Mouse (Mus musculus) heart, embryonic 14.5 days (tissue): ENCODE results near the gene 4930433I11Rik. TPM values are rescaled to one million over a fixed set of nuclear protein-coding genes. Genes with fewer than 3 reads are reported as not detected.
"Not testable (repeated sequence)": the region's sequence is repeated elsewhere in the genome, so short reads cannot be mapped to it uniquely, and the experiment has no call there.

Source experiments
- ATAC-seq: fragments of 200-750 bp; cut with Nextera tagmentation; 2 replicates; pipeline ENCODE4 v1.8.0; 2017; ENCODE audit warnings: low read depth, moderate TSS enrichment; ENCODE audit not compliant: insufficient number of reproducible peaks, insufficient read depth, low FRiP score
- H3K27ac ChIP-seq, 2 experiments: fragments of 200-500 bp in 1 of 2; fragments of 300-500 bp in 1 of 2; sonication (generic) in 1 of 2; replicated peaks in 1 of 2; 2 replicates each; pipeline ENCODE4 v1.5.1; 2012 to 2014; ENCODE audit warnings: low read depth in 2 of 2, low read length in 2 of 2, control low read depth in 1 of 2, mild to moderate bottlenecking in 1 of 2, mixed read lengths in 1 of 2; ENCODE audit not compliant: control insufficient read depth in 1 of 2, insufficient read depth in 1 of 2
- H3K27me3 ChIP-seq: fragments of 300-500 bp; sonication (generic); 2 replicates; pipeline ENCODE4 v1.6.1; 2014; ENCODE audit warnings: mild to moderate bottlenecking, low read length, control low read depth; ENCODE audit not compliant: control insufficient read depth, insufficient read depth
- H3K36me3 ChIP-seq: fragments of 300-500 bp; sonication (generic); 2 replicates; pipeline ENCODE4 v1.6.1; 2014; ENCODE audit warnings: mild to moderate bottlenecking, control low read depth, low read length, mixed read lengths; ENCODE audit not compliant: control insufficient read depth, insufficient read depth
- H3K4me1 ChIP-seq, 2 experiments: fragments of 200-500 bp in 1 of 2; fragments of 300-500 bp in 1 of 2; sonication (generic) in 1 of 2; 2 replicates each; pipeline ENCODE4 v1.6.1; 2012 to 2014; ENCODE audit warnings: low read length in 2 of 2, control low read depth in 1 of 2, mixed read lengths in 1 of 2; ENCODE audit not compliant: control insufficient read depth in 2 of 2, insufficient read depth in 2 of 2
- H3K4me2 ChIP-seq: fragments of 300-500 bp; sonication (generic); 2 replicates; pipeline ENCODE4 v1.6.1; 2014; ENCODE audit warnings: mild to moderate bottlenecking, low read length
- H3K4me3 ChIP-seq, 2 experiments: fragments of 200-500 bp in 1 of 2; fragments of 300-500 bp in 1 of 2; sonication (generic) in 1 of 2; 2 replicates each; pipeline ENCODE4 v1.5.1; 2012 to 2014; ENCODE audit warnings: low read length in 2 of 2, mild to moderate bottlenecking in 2 of 2, control low read depth in 1 of 2, low read depth in 1 of 2, moderate library complexity in 1 of 2; ENCODE audit not compliant: control insufficient read depth in 1 of 2, insufficient read depth in 1 of 2
- H3K9ac ChIP-seq: fragments of 300-500 bp; sonication (generic); 2 replicates; pipeline ENCODE4 v1.6.1; 2014; ENCODE audit warnings: mild to moderate bottlenecking, low read length
- H3K9me3 ChIP-seq: fragments of 300-500 bp; sonication (generic); 2 replicates; pipeline ENCODE4 v1.6.1; 2016; ENCODE audit warnings: low read length, control low read depth; ENCODE audit not compliant: control insufficient read depth
- WGBS: fragments of 180-500 bp; shearing (Covaris S2); extraction: QIAGEN DNeasy Blood & Tissue Kit; methylation state at CpG from one replicate; pipeline ENCODE4 v1.1.7; 2014; 5-methylcytosine and 5-hydroxymethylcytosine counted together
- polyA plus RNA-seq: library from polyadenylated mRNA; unstranded; fragments of >200 nt; fragmentation: Nextera tagmentation; extraction: Ambion mirVana; gene quantifications from 2 replicates; pipeline ENCODE4 v1.2.1, GENCODE M21; 2014

4930433I11Rik gene
- not detected in 2 replicates for polyA plus RNA-seq

DNA sequence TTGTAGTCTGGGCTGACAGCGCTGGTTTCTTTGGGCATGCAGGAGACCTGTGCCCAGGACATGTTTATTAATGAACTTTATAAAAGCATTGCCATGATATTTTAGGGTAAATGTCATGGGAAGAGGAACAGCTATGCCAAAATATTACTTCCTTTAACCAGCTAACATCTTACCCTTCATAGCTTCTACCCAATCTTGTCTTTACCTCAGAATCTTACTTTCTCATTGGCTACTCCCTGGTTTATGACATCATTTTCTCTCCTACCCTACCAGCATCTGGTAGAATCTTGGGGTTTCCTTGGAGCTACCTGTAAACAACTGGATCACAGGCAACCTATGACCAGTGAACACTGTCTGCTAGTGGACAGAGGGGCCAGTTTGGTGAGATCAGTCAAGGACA is at the start of gene 4930433I11Rik:
TSS of gene 4930433I11Rik (plus strand) at position 301 of the 400 bp plus-strand sequence.
- Histone ChIP-seq H3K27ac (no peak within 1 kb of the TSS), H3K9me3 (0 out of 2 replicates have a peak, but pooled peaks cover 4% of the 10 kb centered on the region), H3K9ac (no peak within 1 kb of the TSS), H3K4me3 (no peak within 1 kb of the TSS), H3K27me3 (no peaks in the 10 kb centered on the region), H3K36me3 (no peaks in the 10 kb centered on the region), H3K4me1 (no peaks in the 10 kb centered on the region), H3K4me2 (no peak within 1 kb of the TSS)
- no peak for ATAC-seq
- WGBS: 63% methylated on average over 1 of the region's 1 CpGs

DNA sequence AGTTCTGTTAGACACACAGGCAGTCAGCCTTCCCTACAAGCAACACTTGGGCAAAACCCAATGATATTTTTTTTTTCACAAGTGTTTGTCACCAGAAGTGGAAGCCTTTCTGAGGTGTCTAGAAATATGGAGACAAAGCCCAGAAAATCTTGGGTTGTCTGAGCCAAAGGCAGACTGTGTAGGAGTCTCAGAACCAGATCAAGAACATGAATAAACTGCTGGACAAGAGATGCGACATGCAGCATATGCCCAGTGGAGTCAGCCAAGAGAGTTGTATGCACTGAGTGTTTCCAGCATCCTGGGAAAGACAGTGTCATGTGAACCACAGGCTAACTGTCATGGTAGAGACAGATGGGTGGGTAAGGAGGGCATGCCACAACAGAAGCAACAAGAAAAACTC is 48.0 kb upstream of the 4930433I11Rik start:
- no peak for ATAC-seq
- Histone ChIP-seq H3K9ac (no peak overlapping the region), H3K27me3 (no peaks in the 10 kb centered on the region), H3K27ac (no peak overlapping the region), H3K9me3 (no peaks in the 10 kb centered on the region), H3K4me2 (no peak overlapping the region), H3K36me3 (no peaks in the 10 kb centered on the region), H3K4me3 (no peak overlapping the region), H3K4me1 (no peaks in the 10 kb centered on the region)
- WGBS: 64% methylated on average over 1 of the region's 1 CpGs

DNA sequence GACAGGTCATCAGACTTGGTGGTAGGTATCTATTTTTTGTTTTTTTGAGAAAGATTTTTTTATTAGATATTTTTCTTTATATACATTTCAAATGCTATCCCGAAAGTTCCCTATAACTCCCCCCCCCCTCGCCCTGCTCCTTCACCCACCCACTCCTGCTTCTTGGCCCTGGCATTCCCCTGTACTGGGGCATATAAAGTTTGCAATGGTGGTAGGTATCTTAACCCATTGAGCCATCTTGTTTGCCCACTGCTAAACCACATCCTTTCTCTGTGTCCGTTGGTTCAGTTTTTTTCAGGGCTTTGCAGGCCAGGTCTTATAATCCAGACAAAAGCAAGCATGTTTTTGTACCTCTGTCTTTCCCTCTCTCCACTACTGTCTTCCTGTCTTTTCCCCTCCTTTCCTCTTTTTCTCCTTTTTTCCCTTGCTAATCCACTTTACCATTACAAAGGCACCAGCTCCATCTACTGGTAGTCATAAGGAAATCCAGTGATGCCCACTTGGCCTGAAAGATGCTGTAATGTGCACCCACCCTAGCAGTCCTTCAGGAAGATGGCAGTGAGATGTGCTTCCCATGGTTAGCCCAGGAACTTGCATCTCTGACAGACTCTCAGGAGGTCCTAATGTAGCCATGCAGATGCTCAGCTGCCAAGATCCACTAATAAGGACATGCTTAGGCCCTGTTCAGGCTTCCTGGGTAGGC is 45.0 kb upstream of the 4930433I11Rik start:
- no peak overlapping the region for H3K4me2 ChIP-seq
- no peaks in the 10 kb centered on the region for H3K4me1 ChIP-seq
- no peak for ATAC-seq
- H3K9ac ChIP-seq: no peak overlapping the region
- no peaks in the 10 kb centered on the region for H3K36me3 ChIP-seq
- WGBS: 47% methylated on average over 3 of the region's 3 CpGs
- H3K27me3 ChIP-seq: no peaks in the 10 kb centered on the region
- no peaks in the 10 kb centered on the region for H3K9me3 ChIP-seq
- H3K27ac ChIP-seq: no peak overlapping the region
- H3K4me3 ChIP-seq: no peak overlapping the region

DNA sequence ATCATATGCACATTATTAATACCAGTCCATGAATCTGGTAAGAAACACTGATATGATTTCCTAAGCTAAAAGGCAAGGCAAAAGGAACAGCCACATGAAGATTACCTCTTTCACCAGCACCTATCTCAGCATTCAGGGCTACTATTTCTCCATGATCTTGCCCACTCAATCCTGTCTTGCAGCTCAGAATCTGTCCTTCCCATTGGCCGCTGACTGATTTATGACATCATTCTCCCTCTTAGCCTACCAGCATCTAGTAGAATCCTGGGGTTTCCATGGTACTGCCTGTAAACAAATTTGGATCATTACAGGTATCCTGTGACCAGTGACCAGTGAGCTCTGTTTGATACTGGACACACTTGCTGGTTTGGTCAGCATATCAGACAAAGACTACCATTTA is 45.1 kb downstream of the 4930433I11Rik start, which contains the start of gene Gm4884:
TSS of gene Gm4884 (plus strand) at position 301 of the 400 bp plus-strand sequence.
- not testable (repeated sequence) for H3K4me1 ChIP-seq, H3K27ac ChIP-seq, H3K9me3 ChIP-seq, H3K27me3 ChIP-seq, ATAC-seq, H3K36me3 ChIP-seq, H3K4me3 ChIP-seq, H3K9ac ChIP-seq, H3K4me2 ChIP-seq
- WGBS: 85% methylated on average over 1 of the region's 1 CpGs

DNA sequence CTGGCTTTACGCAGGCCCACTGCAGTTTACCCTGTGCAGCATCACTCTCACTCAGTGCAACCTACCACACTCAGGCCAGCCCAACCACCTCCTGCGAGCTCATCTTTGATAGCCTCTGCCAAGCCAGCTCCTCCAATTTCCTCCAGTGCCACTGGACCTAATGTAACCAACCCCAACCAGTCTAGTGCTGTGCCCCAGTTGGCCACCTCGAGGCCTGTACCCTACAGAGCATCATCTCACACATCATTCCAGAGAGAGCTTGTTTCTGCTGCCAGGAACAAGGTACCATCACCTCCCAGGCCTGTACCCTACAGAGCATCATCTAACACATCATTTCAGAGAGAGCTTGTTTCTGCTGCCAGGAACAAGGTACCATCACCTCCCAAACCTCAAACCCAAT is 56.7 kb downstream of the 4930433I11Rik start:
- not testable (repeated sequence) for H3K4me2 ChIP-seq, ATAC-seq, H3K9me3 ChIP-seq, H3K36me3 ChIP-seq, H3K9ac ChIP-seq, H3K27me3 ChIP-seq, H3K4me1 ChIP-seq, H3K4me3 ChIP-seq, H3K27ac ChIP-seq
- 51% methylated on average over 3 of the region's 3 CpGs for WGBS

Other genes with a start within 250 kb of the 4930433I11Rik start
- 0.46 TPM in 1 of 2 replicates, not detected in the other for gene Vstm2b, start 89.2 kb upstream of the 4930433I11Rik start, polyA plus RNA-seq
- not detected in 2 replicates for gene Gm4884, start 45.2 kb downstream of the 4930433I11Rik start, polyA plus RNA-seq
- gene Gm5592, start 166.3 kb downstream of the 4930433I11Rik start, polyA plus RNA-seq: not detected in 2 replicates